Mouse (Mus musculus) kidney, postnatal 14 days (tissue): Measurements from ENCODE around the gene Ppm1l.

Experiments used
- DNase-seq: peaks from one replicate; pipeline ENCODE4 v3.0.0; 2022; ENCODE audit warnings: mixed read lengths

Gene Ppm1l

DNA sequence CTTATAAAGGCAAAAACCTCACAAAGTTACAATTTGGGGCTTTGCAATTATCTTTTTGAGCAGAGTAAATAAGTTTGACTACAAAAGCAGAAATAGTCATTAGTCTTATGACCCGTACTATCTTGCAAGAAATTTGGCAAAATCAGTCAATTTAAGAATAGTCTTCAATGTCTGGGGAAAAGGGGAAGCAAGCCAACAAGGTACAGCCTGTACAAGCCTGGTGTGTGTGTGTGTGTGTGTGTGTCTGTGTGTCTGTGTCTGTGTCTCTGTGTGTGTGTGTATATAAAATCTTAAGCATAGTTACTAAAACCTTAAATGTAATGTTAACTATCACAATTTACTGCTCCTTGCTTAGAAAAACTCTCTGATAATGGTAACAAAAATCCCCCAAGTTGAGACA, 290.3 kb downstream of the Ppm1l start:
- no peak for DNase-seq

DNA sequence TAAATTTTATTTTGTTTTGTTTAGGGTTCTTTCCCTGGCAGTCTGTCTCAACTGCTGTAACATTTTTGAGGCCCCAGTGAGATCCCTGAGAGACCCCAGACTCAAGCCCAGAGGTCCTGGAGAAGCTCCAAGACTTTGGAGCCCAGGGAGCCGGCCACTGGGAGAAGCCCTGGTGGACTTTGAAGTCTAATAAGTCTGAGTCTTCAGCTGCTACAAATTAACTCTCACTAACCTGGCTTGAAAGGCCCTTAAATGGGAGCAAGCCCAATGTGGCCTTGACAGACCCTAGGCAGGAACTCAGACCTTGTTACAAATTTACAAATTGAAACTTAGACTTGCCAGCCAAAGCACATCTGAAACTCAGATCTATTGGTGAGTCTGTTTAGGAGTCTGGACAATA, 290.8 kb downstream of the Ppm1l start:
- peak; percentile 63 for DNase-seq

DNA sequence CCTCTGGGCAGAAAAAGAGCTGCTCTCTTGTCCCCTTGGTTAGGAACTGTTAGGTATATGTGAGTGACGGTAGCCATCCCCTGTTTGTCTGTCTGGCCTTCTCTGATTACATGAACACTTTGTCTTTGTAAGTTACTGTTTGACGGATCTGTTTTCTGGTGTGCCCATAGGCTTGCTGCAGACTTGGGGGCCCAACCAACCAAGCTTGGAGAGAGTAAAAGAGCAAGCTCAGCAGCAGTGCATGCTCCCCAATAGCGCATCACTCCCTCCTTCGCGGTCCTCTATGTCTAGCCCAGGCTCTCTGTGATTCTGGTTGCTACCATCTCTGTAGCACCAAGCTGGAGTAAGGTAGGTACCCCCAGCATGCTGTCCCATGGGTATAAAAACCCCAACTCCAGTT, 291.2 kb downstream of the Ppm1l start:
- peak; percentile 20 for DNase-seq
